Mouse (Mus musculus) cerebellum, postnatal 4 days (tissue): ENCODE results near the gene Rps6ka2.
"Not testable (repeated sequence)": the region's sequence is repeated elsewhere in the genome, so short reads cannot be mapped to it uniquely, and the experiment has no call there.

ENCODE experiments used
- DNase-seq, 2 experiments: peaks; one replicate each; pipeline ENCODE4 v3.0.0; 2022; ENCODE audit warnings: low spot score in 2 of 2, mixed read lengths in 1 of 2

The Rps6ka2 gene

GRCm38 (mm10) chr17:7269151-7269806, 99.4 kb downstream of the Rps6ka2 start:
- no peak for DNase-seq

DNA sequence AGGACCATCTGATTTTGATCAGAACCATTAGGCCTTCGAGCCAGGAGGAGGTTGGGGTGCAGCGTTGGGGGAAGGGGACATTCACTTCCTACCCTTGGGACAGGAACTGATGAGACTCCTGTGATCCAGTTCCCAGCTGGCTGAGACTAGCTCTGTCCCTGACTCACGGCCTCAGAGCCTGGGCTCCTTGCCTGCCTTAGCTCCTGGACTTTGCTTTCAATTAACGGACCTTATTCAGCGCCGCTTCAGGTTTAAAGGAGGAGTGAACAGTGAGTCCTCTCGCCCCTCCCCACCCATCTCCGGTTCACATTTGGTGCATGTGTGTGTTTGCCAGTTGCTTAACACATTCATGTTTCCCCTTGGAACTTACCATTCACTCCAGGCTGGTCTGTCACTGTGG, 100.6 kb downstream of the Rps6ka2 start:
- DNase-seq: no peak

GRCm38 (mm10) chr17:7271522-7272134, 101.7 kb downstream of the Rps6ka2 start:
- DNase-seq: no peak

GRCm38 (mm10) chr17:7273054-7273453, 103.1 kb downstream of the Rps6ka2 start:
- no peak for DNase-seq

- DNase-seq: no peak
Measured at GRCm38 (mm10) chr17:7273785-7274184, 103.9 kb downstream of the Rps6ka2 start.

GRCm38 (mm10) chr17:7278702-7279242, 108.9 kb downstream of the Rps6ka2 start:
- peak in 1 of 2 experiments; percentile 79 for DNase-seq

DNA sequence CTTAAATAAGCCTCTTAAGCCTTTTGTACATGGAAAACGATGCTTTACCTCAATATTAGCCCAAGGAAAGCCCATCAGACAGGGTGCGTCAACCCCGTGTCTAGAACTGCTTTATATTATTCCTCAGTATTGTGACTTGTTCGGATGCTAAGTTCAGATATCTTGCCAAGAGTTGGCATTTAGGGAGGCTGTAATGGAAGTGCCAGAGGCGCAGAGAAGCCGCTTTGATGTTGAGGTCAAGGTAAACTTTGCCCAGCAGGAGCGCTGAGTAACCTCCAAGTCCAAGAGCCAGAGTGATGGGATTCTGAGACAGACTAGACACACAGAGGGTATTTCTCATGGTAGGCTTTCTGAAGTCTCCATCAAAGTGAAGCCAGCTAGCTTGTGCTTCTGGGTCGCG, 109.3 kb downstream of the Rps6ka2 start:
- no peak for DNase-seq

- no peak for DNase-seq
Measured at GRCm38 (mm10) chr17:7284297-7284910, 114.5 kb downstream of the Rps6ka2 start.

- no peak for DNase-seq
Measured at GRCm38 (mm10) chr17:7285292-7285691, 115.4 kb downstream of the Rps6ka2 start.

DNA sequence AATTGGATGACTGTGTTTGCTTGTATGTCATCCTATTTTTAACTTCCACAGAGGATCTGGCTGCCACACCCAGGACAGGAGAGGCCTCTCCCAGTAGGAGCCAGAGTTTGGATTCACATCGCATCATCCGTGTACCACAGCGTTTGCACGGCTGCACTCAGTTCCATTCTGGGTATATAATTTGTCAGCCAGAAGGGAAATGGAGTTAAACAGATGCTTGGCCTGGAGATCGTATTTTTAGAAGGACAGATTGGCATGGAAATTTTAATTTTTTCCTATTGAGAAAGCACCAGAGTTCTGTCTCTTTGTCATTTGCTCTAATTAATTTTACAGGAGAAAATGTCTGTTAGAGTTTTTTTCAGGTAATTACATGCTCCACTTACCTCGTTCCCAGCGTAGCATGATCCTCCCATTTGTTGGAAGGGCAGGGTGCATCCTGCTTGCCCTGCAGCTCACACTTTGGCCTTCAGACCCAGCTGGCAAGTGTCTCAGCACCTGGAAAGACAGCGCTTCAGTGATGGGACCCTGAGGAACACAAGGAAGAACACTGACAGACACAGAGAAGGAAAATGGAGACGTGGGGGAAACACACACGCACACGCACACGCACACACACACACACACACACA, 116.6 kb downstream of the Rps6ka2 start:
- DNase-seq: no peak

DNA sequence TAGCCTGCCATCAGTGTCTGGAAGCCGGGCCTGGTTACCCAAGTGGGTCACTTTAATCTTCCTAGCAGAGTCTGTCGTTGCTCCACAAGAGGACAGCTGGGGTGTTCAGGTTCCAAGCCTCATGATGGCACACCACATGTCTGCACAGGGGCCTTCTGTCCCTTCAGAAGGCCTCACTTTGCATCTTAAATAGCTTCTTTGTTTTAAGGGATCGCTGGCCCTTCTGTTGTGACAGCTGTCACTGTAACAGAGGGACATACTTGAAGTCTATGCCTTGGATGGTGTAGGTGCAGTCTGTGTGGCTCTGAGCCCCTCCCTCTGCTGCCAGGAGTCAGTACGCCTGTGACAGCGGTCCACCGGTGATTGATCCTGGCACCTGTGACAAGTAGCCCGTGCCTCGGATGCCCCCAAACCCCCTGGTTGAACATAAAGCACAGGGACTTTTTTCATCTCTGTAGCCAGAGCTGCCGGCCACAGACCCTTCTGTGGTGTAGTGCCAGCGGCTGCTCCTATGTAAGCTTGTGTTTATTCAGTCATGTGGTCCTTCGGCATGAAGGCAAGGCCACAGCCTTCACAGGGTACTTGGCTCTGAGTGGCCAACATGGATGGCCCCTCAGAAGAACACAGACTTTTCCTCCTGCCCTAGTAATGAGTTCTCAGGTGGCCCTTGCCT, 122.2 kb downstream of the Rps6ka2 start:
- DNase-seq: peak in 1 of 2 experiments; percentile 50

- peak in 1 of 2 experiments; percentile 43 for DNase-seq
Measured at GRCm38 (mm10) chr17:7306278-7307196, 136.6 kb downstream of the Rps6ka2 start.

- DNase-seq: not testable (repeated sequence)
Measured at GRCm38 (mm10) chr17:7315693-7316382, 145.9 kb downstream of the Rps6ka2 start.

DNA sequence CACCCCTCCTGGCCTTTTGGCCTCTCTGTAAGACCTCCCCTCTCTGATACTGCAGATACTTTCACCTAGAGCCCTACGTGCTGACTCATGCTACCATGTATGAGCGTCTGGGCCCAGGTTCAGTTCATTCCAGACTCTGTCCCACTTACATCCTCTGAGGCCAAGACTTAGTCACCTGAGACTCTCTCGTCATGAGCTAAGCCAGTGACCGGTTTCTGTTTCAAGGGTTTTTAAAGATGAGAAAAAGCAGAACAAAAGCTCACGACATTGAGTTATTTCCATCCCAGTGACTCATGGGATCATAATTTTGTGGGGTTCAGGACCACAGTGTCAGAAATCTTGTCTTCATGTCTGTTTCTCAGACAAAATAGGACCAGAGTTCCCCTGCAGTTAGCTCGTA, 149.9 kb downstream of the Rps6ka2 start:
- not testable (repeated sequence) for DNase-seq

DNA sequence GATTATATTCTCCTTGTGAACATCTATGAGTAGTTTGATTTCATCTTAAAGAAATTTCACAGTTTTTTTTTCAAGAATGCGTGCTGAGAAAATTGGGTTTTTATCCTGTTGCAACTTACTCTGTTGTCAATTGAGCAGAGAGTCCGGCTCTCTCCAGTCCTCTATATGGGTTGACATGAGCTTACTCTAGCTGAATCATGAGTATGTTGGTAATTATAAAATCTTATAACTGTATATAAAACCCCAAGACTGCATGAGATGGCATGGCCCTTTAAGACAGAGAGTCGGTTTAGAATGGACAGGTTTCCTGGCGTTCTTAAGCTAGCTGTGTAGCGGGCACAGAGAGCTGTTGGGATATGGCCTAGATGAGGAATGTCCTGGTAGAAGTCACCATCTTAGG, 154.4 kb downstream of the Rps6ka2 start, which contains the start of gene Tcp10a:
Tcp10a (plus strand) TSS at position 301 of the 400 bp plus-strand sequence.
- DNase-seq: not testable (repeated sequence)

DNA sequence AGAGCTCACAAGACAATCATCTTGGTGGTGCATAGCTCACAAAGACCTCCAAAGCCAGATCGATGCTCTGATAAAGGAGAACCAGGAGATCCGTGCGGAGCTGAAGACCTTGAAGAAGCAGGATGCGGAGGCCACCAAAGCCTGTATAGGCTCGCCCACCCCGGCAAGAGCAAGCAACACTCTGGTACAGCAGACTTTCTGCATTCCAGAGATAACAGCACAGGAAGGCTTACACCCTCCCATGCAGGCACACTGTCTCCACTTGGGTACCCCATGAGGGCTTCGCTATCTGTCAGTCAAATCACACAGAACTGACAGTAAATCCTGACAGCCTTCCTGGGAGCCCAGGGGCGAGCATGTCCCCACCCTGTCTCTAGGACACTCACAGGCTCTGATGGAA, 156.5 kb downstream of the Rps6ka2 start:
- DNase-seq: not testable (repeated sequence)

DNA sequence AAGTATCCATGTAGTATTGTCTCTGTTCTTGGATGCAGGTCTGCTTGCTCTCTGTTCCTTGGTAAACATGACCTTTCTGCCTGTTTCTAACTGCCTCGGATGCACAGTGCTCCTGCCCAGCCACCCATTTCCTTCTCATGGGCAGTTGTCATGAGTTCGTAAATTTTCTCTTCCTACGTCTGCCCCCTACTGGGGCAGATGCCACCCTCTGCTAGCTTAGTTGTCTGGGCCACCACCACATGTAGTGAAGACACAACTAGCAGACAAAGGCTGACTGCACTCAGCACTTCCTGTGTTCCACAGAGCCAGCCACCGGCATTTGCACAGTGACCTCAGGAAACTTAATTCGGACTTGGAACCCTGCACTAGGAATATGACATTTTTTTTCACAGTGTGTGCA, 162.8 kb downstream of the Rps6ka2 start:
- not testable (repeated sequence) for DNase-seq

DNA sequence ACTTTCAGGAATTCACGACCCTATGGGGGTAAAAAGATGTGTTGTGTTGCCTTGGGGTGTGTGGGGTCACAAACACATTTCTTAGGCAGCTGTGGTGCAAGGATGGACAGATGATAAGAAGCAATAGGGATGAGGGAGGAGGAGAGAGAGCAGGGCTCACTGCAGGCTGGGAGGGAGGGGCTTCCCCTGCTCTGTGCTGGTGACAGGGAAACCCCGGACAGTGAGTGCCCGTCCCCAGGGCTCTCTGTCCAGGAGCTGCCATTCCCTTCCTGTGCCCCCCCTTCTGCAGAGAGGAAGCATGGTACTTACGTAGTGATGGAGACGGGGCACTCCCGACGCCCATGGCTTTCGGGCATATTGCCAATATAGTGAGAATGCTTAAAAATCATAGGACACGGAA, 167.5 kb downstream of the Rps6ka2 start:
- DNase-seq: not testable (repeated sequence)

GRCm38 (mm10) chr17:7348765-7349164, 178.8 kb downstream of the Rps6ka2 start:
- DNase-seq: not testable (repeated sequence)

GRCm38 (mm10) chr17:7352596-7352995, 182.7 kb downstream of the Rps6ka2 start, which contains the start of gene Ttll2:
Gene Ttll2 (minus strand): TSS chr17:7352696.
- not testable (repeated sequence) for DNase-seq
